Mouse (Mus musculus) hindbrain, embryonic 16.5 days (tissue): ENCODE data around the gene Skiv2l. TPM values are rescaled to one million over a fixed set of nuclear protein-coding genes. Genes with fewer than 3 reads are reported as not detected.

Experiments
- ATAC-seq: fragments of 200-750 bp; cut with Nextera tagmentation; 2 replicates; pipeline ENCODE4 v1.8.0; 2017; ENCODE audit warnings: moderate TSS enrichment, moderate library complexity
- H3K27ac ChIP-seq: fragments of 300-500 bp; sonication (generic); 2 replicates; pipeline ENCODE4 v1.5.1; 2014; ENCODE audit warnings: low read depth, mild to moderate bottlenecking, control low read depth, low read length, moderate library complexity
- H3K27me3 ChIP-seq: fragments of 300-500 bp; sonication (generic); replicated peaks from 2 replicates; pipeline ENCODE4 v1.6.1; 2014; ENCODE audit warnings: low read length; ENCODE audit not compliant: control insufficient read depth, insufficient read depth
- H3K36me3 ChIP-seq: fragments of 300-500 bp; sonication (generic); 2 replicates; pipeline ENCODE4 v1.6.1; 2014; ENCODE audit warnings: mild to moderate bottlenecking, low read length, moderate library complexity, mixed read lengths; ENCODE audit not compliant: control insufficient read depth, insufficient read depth
- H3K4me1 ChIP-seq: fragments of 300-500 bp; sonication (generic); 2 replicates; pipeline ENCODE4 v1.6.1; 2014; ENCODE audit warnings: low read depth, low read length; ENCODE audit not compliant: control insufficient read depth, insufficient read depth
- H3K4me2 ChIP-seq: fragments of 300-500 bp; sonication (generic); 2 replicates; pipeline ENCODE4 v1.6.1; 2014; ENCODE audit warnings: mild to moderate bottlenecking, low read length, control low read depth, moderate library complexity
- H3K4me3 ChIP-seq: fragments of 300-500 bp; sonication (generic); 2 replicates; pipeline ENCODE4 v1.5.1; 2014; ENCODE audit warnings: mild to moderate bottlenecking, low read length, control low read depth, moderate library complexity
- H3K9ac ChIP-seq: fragments of 300-500 bp; sonication (generic); 2 replicates; pipeline ENCODE4 v1.6.1; 2014; ENCODE audit warnings: low read depth, mild to moderate bottlenecking, control low read depth, low read length, moderate library complexity
- H3K9me3 ChIP-seq: fragments of 300-500 bp; sonication (generic); 2 replicates; pipeline ENCODE4 v1.6.1; 2014; ENCODE audit warnings: mild to moderate bottlenecking, low read length, moderate library complexity; ENCODE audit not compliant: control insufficient read depth
- WGBS: fragments of 180-500 bp; shearing (Covaris S2); extraction: QIAGEN DNeasy Blood & Tissue Kit; methylation state at CpG from one replicate; pipeline ENCODE4 v1.1.7; 2014; 5-methylcytosine and 5-hydroxymethylcytosine counted together
- polyA plus RNA-seq: library from polyadenylated mRNA; unstranded; fragments of >200 nt; fragmentation: Nextera tagmentation; extraction: Ambion mirVana; gene quantifications from 2 replicates; pipeline ENCODE4 v1.2.1, GENCODE M21; 2015

The Skiv2l gene
- polyA plus RNA-seq, 1 experiment from 2014 or later = 57.1 TPM

DNA sequence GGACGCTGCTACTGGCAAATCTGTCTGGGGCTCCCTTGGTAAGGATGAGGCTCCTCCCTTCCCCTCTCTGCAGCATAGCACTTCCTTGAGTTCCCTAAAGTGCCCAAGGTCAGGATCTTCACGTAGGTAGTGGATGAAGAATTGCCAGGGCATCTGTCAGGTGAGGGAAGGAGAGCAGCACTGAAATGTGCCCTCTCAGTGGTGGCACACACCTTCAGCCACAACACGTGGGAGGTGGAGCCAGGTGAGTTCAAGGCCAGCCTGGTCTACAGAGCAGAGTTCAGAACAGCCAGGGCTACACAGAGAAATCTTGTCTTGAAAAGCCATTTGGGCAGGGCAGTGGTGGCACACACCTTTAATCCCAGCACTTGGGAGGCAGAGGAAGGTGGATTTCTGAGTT, 4.8 kb upstream of the Skiv2l start:
- Histone ChIP-seq H3K9me3 (no peaks in the 10 kb centered on the region), H3K36me3 (peaks cover 25% of the 10 kb centered on the region), H3K27me3 (no peaks in the 10 kb centered on the region), H3K9ac (no peak overlapping the region), H3K4me1 (peaks cover 13% of the 10 kb centered on the region), H3K4me3 (no peak overlapping the region), H3K4me2 (no peak overlapping the region), H3K27ac (no peak overlapping the region)
- no peak for ATAC-seq
- WGBS = 89% methylated on average over 3 of the region's 3 CpGs

DNA sequence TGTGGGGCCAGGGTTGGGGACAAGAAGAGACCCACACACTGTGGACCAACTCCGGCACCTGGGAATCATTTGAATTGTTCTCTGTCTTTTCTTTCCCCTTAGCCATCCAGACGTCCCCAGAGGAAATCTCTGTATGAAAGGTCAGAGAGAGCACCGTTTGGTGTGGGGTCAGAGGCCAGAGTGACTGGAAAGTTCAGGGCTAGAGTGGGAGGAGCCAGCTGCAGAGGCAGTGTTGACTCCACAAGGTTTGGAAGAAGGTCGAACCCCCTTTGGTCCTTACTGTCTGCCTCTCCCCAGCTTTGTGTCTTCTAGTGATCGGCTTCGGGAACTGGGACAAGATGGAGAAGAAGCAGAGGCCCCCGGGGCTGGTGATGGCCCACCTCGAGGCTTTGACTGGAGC, 3.5 kb upstream of the Skiv2l start:
- WGBS = 80% methylated on average over 8 of the region's 8 CpGs
- Histone ChIP-seq H3K27ac (no peak overlapping the region), H3K4me2 (no peak overlapping the region), H3K9me3 (no peaks in the 10 kb centered on the region), H3K4me3 (no peak overlapping the region), H3K27me3 (no peaks in the 10 kb centered on the region), H3K4me1 (peaks cover 19% of the 10 kb centered on the region), H3K36me3 (peaks cover 25% of the 10 kb centered on the region), H3K9ac (no peak overlapping the region)
- ATAC-seq = no peak

DNA sequence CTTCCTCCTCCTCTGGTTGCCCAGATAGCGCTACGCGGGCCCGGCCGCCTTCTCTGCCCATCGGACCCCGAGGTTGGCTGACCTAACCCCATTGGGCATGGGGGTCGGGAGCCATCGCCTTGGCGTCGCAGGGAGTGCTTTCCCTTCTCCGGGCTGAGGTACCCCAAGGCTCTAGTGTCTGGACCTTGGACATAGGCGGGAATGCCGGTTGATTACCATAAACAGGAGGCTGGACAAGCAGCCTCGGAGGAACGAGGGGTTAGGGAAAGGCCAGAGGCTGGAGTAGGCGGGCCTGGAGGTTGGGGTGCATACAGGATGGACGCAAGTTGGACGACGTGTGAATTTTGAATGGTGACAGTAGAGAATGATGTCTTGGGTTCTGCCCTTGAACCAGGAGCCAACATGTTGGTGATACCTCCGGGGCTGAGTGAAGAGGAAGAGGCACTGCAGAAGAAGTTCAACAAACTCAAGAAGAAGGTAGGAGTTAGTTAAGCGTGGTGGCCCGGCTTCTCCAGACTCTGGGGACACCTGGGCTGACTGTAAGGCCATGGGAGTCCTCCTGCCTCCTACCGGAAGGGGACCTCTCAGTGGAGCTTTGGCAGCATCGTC, 611 bp upstream of the Skiv2l start:
- Histone ChIP-seq H3K36me3 (peaks cover 46% of the 10 kb centered on the region), H3K4me2 (peak overlapping the region; percentile 94), H3K27ac (peak overlapping the region; percentile 62), H3K4me3 (peak overlapping the region; percentile 85), H3K27me3 (no peaks in the 10 kb centered on the region), H3K9me3 (no peaks in the 10 kb centered on the region), H3K9ac (peak overlapping the region; percentile 90), H3K4me1 (peaks cover 19% of the 10 kb centered on the region)
- 1% methylated on average over 25 of the region's 25 CpGs for WGBS
- ATAC-seq = no peak; the same call in 1 of the 2 replicates

DNA sequence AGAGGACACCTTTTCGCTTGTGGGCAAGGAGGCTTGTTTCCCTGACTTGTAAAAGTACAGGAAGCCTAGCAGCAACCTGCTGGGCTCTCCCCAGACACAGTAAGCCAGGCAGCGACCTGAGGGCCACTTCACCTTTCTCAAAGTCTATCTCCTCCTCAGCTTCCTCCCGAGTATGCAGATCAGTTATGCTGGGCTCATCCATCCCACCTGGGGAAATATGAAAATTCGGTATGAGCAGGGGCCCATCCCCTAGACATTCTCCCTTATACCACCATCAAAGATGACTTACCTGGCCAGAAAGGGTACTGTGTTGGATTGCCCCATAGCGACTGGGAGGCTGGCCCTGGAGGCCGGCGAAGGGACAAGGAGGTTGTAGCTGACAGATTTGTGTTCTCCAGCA, 2.4 kb downstream of the Skiv2l start:
- 94% methylated on average over 7 of the region's 7 CpGs for WGBS
- H3K27ac ChIP-seq = no peak overlapping the region
- no peaks in the 10 kb centered on the region for H3K9me3 ChIP-seq
- ATAC-seq = no peak
- H3K27me3 ChIP-seq = no peaks in the 10 kb centered on the region
- H3K36me3 ChIP-seq = peaks cover 38% of the 10 kb centered on the region
- no peak overlapping the region for H3K4me3 ChIP-seq
- no peak overlapping the region for H3K4me2 ChIP-seq
- H3K9ac ChIP-seq = no peak overlapping the region
- peaks cover 19% of the 10 kb centered on the region for H3K4me1 ChIP-seq

DNA sequence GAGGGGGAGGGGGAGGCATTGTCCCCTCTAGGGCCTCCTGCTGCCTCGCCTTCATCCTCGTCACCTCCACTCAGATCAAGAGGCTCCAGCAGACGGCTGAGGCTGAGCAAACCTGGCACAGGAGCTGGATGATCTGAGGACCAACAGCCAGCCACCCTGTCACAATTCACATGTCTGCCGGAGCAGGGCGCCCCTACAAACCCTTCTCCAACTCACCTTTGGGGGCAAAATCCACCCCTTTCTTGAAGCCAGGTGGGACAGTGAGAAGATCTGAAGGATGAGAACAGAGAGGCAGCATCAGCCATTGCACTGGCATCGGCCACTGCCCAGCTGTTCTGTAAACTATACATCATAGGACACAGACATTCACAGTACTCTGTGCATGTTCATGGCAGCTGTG, 2.8 kb downstream of the Skiv2l start:
- no peak overlapping the region for H3K27ac ChIP-seq
- H3K27me3 ChIP-seq = no peaks in the 10 kb centered on the region
- H3K9ac ChIP-seq = no peak overlapping the region
- no peaks in the 10 kb centered on the region for H3K9me3 ChIP-seq
- peaks cover 38% of the 10 kb centered on the region for H3K36me3 ChIP-seq
- peaks cover 19% of the 10 kb centered on the region for H3K4me1 ChIP-seq
- no peak for ATAC-seq
- WGBS = 87% methylated on average over 6 of the region's 6 CpGs
- no peak overlapping the region for H3K4me2 ChIP-seq
- no peak overlapping the region for H3K4me3 ChIP-seq

DNA sequence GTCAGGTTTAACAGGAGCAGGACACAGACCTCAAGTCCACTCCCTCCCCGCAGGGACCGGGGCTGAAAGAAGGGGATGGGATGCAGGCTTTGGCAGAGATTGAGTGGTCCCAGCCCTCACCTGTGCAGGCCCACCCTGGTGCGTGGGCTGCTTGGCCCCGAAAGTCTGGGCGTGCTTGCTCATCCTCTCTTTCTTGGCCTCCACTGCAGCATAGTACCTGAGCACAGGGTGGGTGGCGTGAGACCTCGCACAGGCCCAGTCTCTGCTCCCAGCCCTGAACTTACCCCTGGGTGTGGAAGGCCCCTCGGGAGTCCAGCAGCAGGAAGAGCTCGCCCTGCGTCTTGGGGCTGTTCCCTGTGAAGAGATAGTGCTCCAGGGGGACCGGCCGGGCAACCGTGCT, 5.1 kb downstream of the Skiv2l start:
- Histone ChIP-seq H3K27me3 (no peaks in the 10 kb centered on the region), H3K4me2 (no peak overlapping the region), H3K36me3 (peaks cover 54% of the 10 kb centered on the region), H3K9me3 (no peaks in the 10 kb centered on the region), H3K4me1 (peaks cover 6% of the 10 kb centered on the region), H3K27ac (no peak overlapping the region), H3K4me3 (no peak overlapping the region), H3K9ac (no peak overlapping the region)
- ATAC-seq = no peak
- 93% methylated on average over 13 of the region's 13 CpGs for WGBS

DNA sequence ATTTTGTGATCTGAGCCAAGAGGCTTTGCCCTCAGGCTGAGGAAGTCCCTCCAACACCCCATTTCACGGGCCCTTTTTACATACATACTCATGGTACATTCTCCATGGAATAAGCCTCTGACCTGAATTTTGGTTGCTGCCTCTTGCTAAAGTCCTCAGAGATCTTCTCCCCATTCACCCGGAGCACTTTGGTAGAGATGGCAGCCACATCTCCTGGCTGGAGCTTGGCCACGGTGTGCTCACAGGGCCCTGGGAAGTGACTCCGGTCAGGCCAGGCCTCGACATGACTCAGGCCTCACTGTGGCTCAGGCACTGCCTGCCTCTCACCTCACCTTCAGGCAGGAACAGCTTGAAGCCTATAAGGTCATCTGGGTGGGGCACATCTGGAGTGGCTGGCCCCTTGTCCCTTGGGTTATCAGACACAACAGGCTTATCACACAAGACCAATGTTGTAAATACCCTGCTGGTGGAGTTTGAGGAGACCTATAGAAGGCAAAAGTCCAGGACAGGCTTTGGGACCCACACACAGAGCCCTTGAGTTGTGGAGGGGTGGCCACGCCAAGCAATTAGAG, 9.2 kb downstream of the Skiv2l start:
- H3K27ac ChIP-seq = no peak overlapping the region
- H3K36me3 ChIP-seq = peaks cover 44% of the 10 kb centered on the region
- H3K27me3 ChIP-seq = no peaks in the 10 kb centered on the region
- no peak overlapping the region for H3K9ac ChIP-seq
- H3K4me1 ChIP-seq = peaks cover 13% of the 10 kb centered on the region
- no peak overlapping the region for H3K4me3 ChIP-seq
- H3K4me2 ChIP-seq = no peak overlapping the region
- ATAC-seq = no peak
- 93% methylated on average over 6 of the region's 6 CpGs for WGBS
- no peaks in the 10 kb centered on the region for H3K9me3 ChIP-seq

DNA sequence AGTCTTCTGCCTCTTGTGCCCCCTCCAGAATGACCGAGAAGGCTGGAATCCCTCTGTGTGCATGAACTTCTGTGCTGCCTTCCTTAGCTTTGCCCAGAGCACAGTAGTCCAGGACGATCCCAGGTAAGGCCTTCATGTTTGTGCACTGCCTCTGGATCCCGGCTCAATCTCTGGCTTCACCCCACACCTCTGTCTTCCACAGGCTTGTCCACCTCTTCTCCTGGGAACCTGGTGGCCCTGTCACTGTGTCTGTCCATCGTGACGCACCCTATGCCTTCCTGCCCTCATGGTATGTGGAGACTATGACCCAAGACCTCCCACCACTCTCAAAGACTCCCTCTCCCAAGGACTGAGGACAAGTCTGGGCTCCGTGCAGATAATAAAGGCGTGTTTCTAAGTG, 11.2 kb downstream of the Skiv2l start:
- Histone ChIP-seq H3K4me2 (no peak overlapping the region), H3K27me3 (no peaks in the 10 kb centered on the region), H3K4me1 (peaks cover 17% of the 10 kb centered on the region), H3K9me3 (no peaks in the 10 kb centered on the region), H3K27ac (no peak overlapping the region), H3K9ac (no peak overlapping the region), H3K4me3 (no peak overlapping the region), H3K36me3 (peaks cover 39% of the 10 kb centered on the region)
- no peak for ATAC-seq
- WGBS = 89% methylated on average over 7 of the region's 7 CpGs

DNA sequence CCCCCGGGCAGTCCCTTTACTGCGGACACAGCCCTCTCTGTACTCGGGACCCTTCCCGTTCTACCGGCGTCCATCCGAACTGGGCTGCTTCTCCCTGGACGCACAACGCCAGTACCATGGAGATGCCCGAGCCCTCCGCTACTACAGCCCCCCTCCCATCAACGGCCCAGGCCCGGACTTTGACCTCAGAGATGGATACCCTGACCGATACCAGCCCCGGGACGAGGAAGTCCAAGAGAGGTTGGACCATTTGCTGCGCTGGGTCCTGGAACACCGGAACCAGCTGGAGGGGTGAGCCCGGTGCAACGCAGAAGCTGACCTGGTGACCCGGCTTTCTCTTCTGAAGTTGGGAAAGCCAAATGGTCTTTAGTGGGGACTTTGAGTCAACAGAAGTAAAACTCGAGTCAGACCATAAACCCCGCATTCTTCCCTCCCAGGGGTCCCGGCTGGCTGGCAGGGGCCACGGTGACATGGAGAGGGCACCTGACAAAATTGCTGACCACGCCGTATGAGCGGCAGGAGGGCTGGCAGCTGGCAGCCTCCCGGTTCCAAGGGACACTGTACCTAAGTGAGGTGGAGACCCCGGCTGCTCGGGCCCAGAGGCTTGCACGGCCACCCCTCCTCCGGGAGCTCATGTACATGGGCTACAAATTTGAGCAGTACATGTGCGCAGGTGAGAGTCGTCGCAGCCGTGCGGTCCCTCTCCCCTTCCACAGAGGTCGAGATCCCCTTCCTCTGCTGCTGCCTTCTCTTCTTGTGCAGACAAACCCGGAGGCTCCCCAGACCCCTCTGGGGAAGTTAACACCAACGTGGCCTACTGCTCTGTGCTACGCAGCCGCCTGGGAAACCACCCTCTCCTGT, 12.3 kb downstream of the Skiv2l start:
- WGBS = 39% methylated on average over 43 of the region's 43 CpGs
- peak overlapping the region; percentile 79 for H3K4me3 ChIP-seq
- H3K9me3 ChIP-seq = no peaks in the 10 kb centered on the region
- peak overlapping the region; percentile 72 for H3K27ac ChIP-seq
- ATAC-seq = peak; percentile 7; the same call in 1 of the 2 replicates
- peak overlapping the region; percentile 98 for H3K4me2 ChIP-seq
- peak overlapping the region; percentile 78 for H3K9ac ChIP-seq
- peaks cover 35% of the 10 kb centered on the region for H3K36me3 ChIP-seq
- H3K4me1 ChIP-seq = peaks cover 17% of the 10 kb centered on the region
- H3K27me3 ChIP-seq = no peaks in the 10 kb centered on the region
